Mouse (Mus musculus) olfactory bulb, adult 2 months (tissue): ENCODE data around the gene Vps35l.

Experiments
- CTCF ChIP-seq: fragments of 200-500 bp; IDR thresholded peaks from 2 replicates; pipeline ENCODE4 v1.5.1; 2012; ENCODE audit warnings: low read depth, mild to moderate bottlenecking, low read length, moderate library complexity; ENCODE audit not compliant: insufficient read depth
- POLR2A ChIP-seq: fragments of 200-500 bp; IDR thresholded peaks from 2 replicates; pipeline ENCODE4 v1.6.1; 2012; ENCODE audit warnings: mild to moderate bottlenecking, low read depth, low read length, moderate library complexity; ENCODE audit not compliant: insufficient read depth

- TF ChIP-seq CTCF (no peak), POLR2A (no peak)
Measured at GRCm38 (mm10) chr7:118796838-118797237, 56.8 kb downstream of the Vps35l start.
